Mouse (Mus musculus) neural tube, embryonic 13.5 days (tissue): ENCODE measurements at regions not wholly inside any gene's neighbourhood (a gene's known extent, or its start where the extent isn't known, plus 50 kb on each side); places are given as distances from the start of the nearest gene placed in this dataset.

ENCODE experiments used
- ATAC-seq: fragments of 200-750 bp; cut with Nextera tagmentation; 2 replicates; pipeline ENCODE4 v1.8.0; 2017; ENCODE audit warnings: low read depth, mild to moderate bottlenecking, moderate TSS enrichment, moderate library complexity
- H3K27ac ChIP-seq: fragments of 300-500 bp; sonication (generic); replicated peaks from 2 replicates; pipeline ENCODE4 v1.5.1; 2015; ENCODE audit warnings: moderate library complexity, mild to moderate bottlenecking, inconsistent platforms
- H3K27me3 ChIP-seq: fragments of 300-500 bp; sonication (generic); 2 replicates; pipeline ENCODE4 v1.6.1; 2015; ENCODE audit warnings: mild to moderate bottlenecking, inconsistent platforms
- H3K36me3 ChIP-seq: fragments of 300-500 bp; sonication (generic); 2 replicates; pipeline ENCODE4 v1.6.1; 2015; ENCODE audit warnings: mild to moderate bottlenecking, inconsistent platforms
- H3K4me1 ChIP-seq: fragments of 300-500 bp; sonication (generic); replicated peaks from 2 replicates; pipeline ENCODE4 v1.6.1; 2015; ENCODE audit warnings: inconsistent platforms
- H3K4me2 ChIP-seq: fragments of 300-500 bp; sonication (generic); 2 replicates; pipeline ENCODE4 v1.6.1; 2015; ENCODE audit warnings: inconsistent platforms, mild to moderate bottlenecking, moderate library complexity
- H3K4me3 ChIP-seq: fragments of 300-500 bp; sonication (generic); 2 replicates; pipeline ENCODE4 v1.5.1; 2015; ENCODE audit warnings: mild to moderate bottlenecking, inconsistent platforms
- H3K9ac ChIP-seq: fragments of 300-500 bp; sonication (generic); 2 replicates; pipeline ENCODE4 v1.6.1; 2015; ENCODE audit warnings: moderate library complexity, mild to moderate bottlenecking, inconsistent platforms
- H3K9me3 ChIP-seq: fragments of 300-500 bp; sonication (generic); 2 replicates; pipeline ENCODE4 v1.6.1; 2016; ENCODE audit warnings: inconsistent platforms
- WGBS: fragments of 180-500 bp; shearing (Covaris S2); methylation state at CpG from one replicate; pipeline ENCODE4 v1.1.7; 2015; 5-methylcytosine and 5-hydroxymethylcytosine counted together

GRCm38 (mm10) chr10:111686585-111686984, 180.5 kb downstream of the Phlda1 start:
- ATAC-seq: peak; percentile 88
- Histone ChIP-seq H3K9me3 (no peaks in the 10 kb centered on the region), H3K9ac (no peak overlapping the region), H3K27me3 (no peaks in the 10 kb centered on the region), H3K27ac (peak overlapping the region; percentile 34), H3K4me3 (no peak overlapping the region), H3K4me2 (no peak overlapping the region), H3K36me3 (no peaks in the 10 kb centered on the region), H3K4me1 (peaks cover 15% of the 10 kb centered on the region; the same call in 1 of the 2 replicates)
- 28% methylated on average over 5 of the region's 5 CpGs for WGBS

- peaks cover 24% of the 10 kb centered on the region for H3K4me1 ChIP-seq
- H3K27ac ChIP-seq: no peak overlapping the region
- H3K9ac ChIP-seq: no peak overlapping the region
- WGBS: 74% methylated on average over 10 of the region's 10 CpGs
- ATAC-seq: no peak
- no peak overlapping the region for H3K4me2 ChIP-seq
- H3K27me3 ChIP-seq: no peaks in the 10 kb centered on the region
- H3K9me3 ChIP-seq: no peaks in the 10 kb centered on the region
- no peaks in the 10 kb centered on the region for H3K36me3 ChIP-seq
- no peak overlapping the region for H3K4me3 ChIP-seq
These were observed 183.5 kb downstream of the Phlda1 start for GRCm38 (mm10) chr10:111689587-111689986.

- Histone ChIP-seq H3K4me3 (no peak overlapping the region), H3K4me1 (peaks cover 13% of the 10 kb centered on the region; the same call in 1 of the 2 replicates), H3K4me2 (no peak overlapping the region), H3K27me3 (no peaks in the 10 kb centered on the region), H3K27ac (peak overlapping the region; percentile 52), H3K9ac (no peak overlapping the region), H3K36me3 (no peaks in the 10 kb centered on the region), H3K9me3 (no peaks in the 10 kb centered on the region)
- ATAC-seq: no peak
These were observed 187.7 kb downstream of the Phlda1 start for GRCm38 (mm10) chr10:111693762-111694161.

GRCm38 (mm10) chr10:111694227-111695200, 188.4 kb downstream of the Phlda1 start:
- no peak overlapping the region for H3K4me3 ChIP-seq
- H3K36me3 ChIP-seq: no peaks in the 10 kb centered on the region
- peak; percentile 83 for ATAC-seq
- peaks cover 18% of the 10 kb centered on the region for H3K4me1 ChIP-seq
- no peaks in the 10 kb centered on the region for H3K27me3 ChIP-seq
- WGBS: 67% methylated on average over 6 of the region's 6 CpGs
- no peak overlapping the region for H3K4me2 ChIP-seq
- H3K9ac ChIP-seq: no peak overlapping the region
- no peaks in the 10 kb centered on the region for H3K9me3 ChIP-seq
- peak overlapping the region; percentile 61 for H3K27ac ChIP-seq

- H3K27ac ChIP-seq: no peak overlapping the region
- no peaks in the 10 kb centered on the region for H3K36me3 ChIP-seq
- H3K4me1 ChIP-seq: peaks cover 30% of the 10 kb centered on the region
- no peak overlapping the region for H3K4me2 ChIP-seq
- H3K9ac ChIP-seq: no peak overlapping the region
- no peaks in the 10 kb centered on the region for H3K9me3 ChIP-seq
- 76% methylated on average over 4 of the region's 4 CpGs for WGBS
- H3K27me3 ChIP-seq: no peaks in the 10 kb centered on the region
- no peak overlapping the region for H3K4me3 ChIP-seq
- ATAC-seq: no peak
These were observed 190.1 kb downstream of the Phlda1 start for GRCm38 (mm10) chr10:111695918-111696760.

- Histone ChIP-seq H3K27me3 (no peaks in the 10 kb centered on the region), H3K4me3 (no peak overlapping the region), H3K4me1 (peaks cover 34% of the 10 kb centered on the region), H3K9ac (no peak overlapping the region), H3K36me3 (no peaks in the 10 kb centered on the region), H3K4me2 (no peak overlapping the region), H3K9me3 (no peaks in the 10 kb centered on the region), H3K27ac (no peak overlapping the region)
- ATAC-seq: no peak
- 86% methylated on average over 2 of the region's 2 CpGs for WGBS
These were observed 190.9 kb downstream of the Phlda1 start for GRCm38 (mm10) chr10:111696987-111697386.

GRCm38 (mm10) chr10:111699557-111700508, 193.7 kb downstream of the Phlda1 start:
- no peaks in the 10 kb centered on the region for H3K9me3 ChIP-seq
- peak overlapping the region; percentile 21; the same call in 1 of the 2 replicates for H3K4me2 ChIP-seq
- no peak overlapping the region for H3K9ac ChIP-seq
- peak; percentile 84 for ATAC-seq
- H3K27ac ChIP-seq: peak overlapping the region; percentile 83
- no peaks in the 10 kb centered on the region for H3K27me3 ChIP-seq
- WGBS: 63% methylated on average over 16 of the region's 16 CpGs
- no peak overlapping the region for H3K4me3 ChIP-seq
- peaks cover 22% of the 10 kb centered on the region for H3K4me1 ChIP-seq
- H3K36me3 ChIP-seq: no peaks in the 10 kb centered on the region

GRCm38 (mm10) chr10:111700570-111700969, 194.5 kb downstream of the Phlda1 start:
- WGBS: 68% methylated on average over 3 of the region's 3 CpGs
- H3K27me3 ChIP-seq: no peaks in the 10 kb centered on the region
- no peak overlapping the region for H3K4me2 ChIP-seq
- H3K27ac ChIP-seq: peak overlapping the region; percentile 49
- peaks cover 21% of the 10 kb centered on the region for H3K4me1 ChIP-seq
- H3K9me3 ChIP-seq: peaks cover 2% of the 10 kb centered on the region; the same call in 1 of the 2 replicates
- no peak overlapping the region for H3K4me3 ChIP-seq
- H3K9ac ChIP-seq: no peak overlapping the region
- H3K36me3 ChIP-seq: no peaks in the 10 kb centered on the region
- ATAC-seq: peak; percentile 64; the same call in 1 of the 2 replicates

- no peak for ATAC-seq
- H3K9me3 ChIP-seq: peaks cover 7% of the 10 kb centered on the region; the same call in 1 of the 2 replicates
- 66% methylated on average over 4 of the region's 4 CpGs for WGBS
- H3K9ac ChIP-seq: no peak overlapping the region
- H3K36me3 ChIP-seq: no peaks in the 10 kb centered on the region
- no peak overlapping the region for H3K4me3 ChIP-seq
- H3K4me2 ChIP-seq: no peak overlapping the region
- H3K27me3 ChIP-seq: no peaks in the 10 kb centered on the region
- H3K4me1 ChIP-seq: peaks cover 21% of the 10 kb centered on the region
- peak overlapping the region; percentile 49; the same call in 1 of the 2 replicates for H3K27ac ChIP-seq
These were observed 195.1 kb downstream of the Phlda1 start for GRCm38 (mm10) chr10:111701138-111701537.

- no peak for ATAC-seq
- Histone ChIP-seq H3K9me3 (peaks cover 7% of the 10 kb centered on the region; the same call in 1 of the 2 replicates), H3K36me3 (no peaks in the 10 kb centered on the region), H3K9ac (no peak overlapping the region), H3K27ac (no peak overlapping the region), H3K4me3 (no peak overlapping the region), H3K4me2 (no peak overlapping the region), H3K27me3 (no peaks in the 10 kb centered on the region), H3K4me1 (peaks cover 21% of the 10 kb centered on the region)
- 92% methylated on average over 6 of the region's 6 CpGs for WGBS
These were observed 196.3 kb downstream of the Phlda1 start for GRCm38 (mm10) chr10:111702435-111702834.

GRCm38 (mm10) chr10:111703447-111703846, 197.4 kb downstream of the Phlda1 start:
- Histone ChIP-seq H3K9me3 (peaks cover 7% of the 10 kb centered on the region; the same call in 1 of the 2 replicates), H3K4me1 (peaks cover 21% of the 10 kb centered on the region), H3K4me3 (no peak overlapping the region), H3K27me3 (no peaks in the 10 kb centered on the region), H3K4me2 (no peak overlapping the region), H3K36me3 (no peaks in the 10 kb centered on the region), H3K27ac (no peak overlapping the region), H3K9ac (no peak overlapping the region)
- no peak for ATAC-seq
- WGBS: 95% methylated on average over 3 of the region's 3 CpGs
